Mouse (Mus musculus) adrenal gland, postnatal 4 days (tissue): ENCODE measurements around the gene Fgfrl1. TPM values are rescaled to one million over a fixed set of nuclear protein-coding genes. Genes with fewer than 3 reads are reported as not detected.
"Not testable (repeated sequence)": the region's sequence is repeated elsewhere in the genome, so short reads cannot be mapped to it uniquely, and the experiment has no call there.

ENCODE experiments used
- DNase-seq, 2 experiments: peaks; one replicate each; pipeline ENCODE4 v3.0.0; 2021 to 2022; ENCODE audit warnings: low spot score in 2 of 2, mixed read lengths in 2 of 2
- total RNA-seq, 2 experiments: library from RNA; stranded (reverse); gene quantifications; 2 replicates each; pipeline ENCODE4 v1.2.3; 2021

Gene Fgfrl1
- total RNA-seq, 2 experiments from 2014 or later = 42.7 to 49.6 TPM

DNA sequence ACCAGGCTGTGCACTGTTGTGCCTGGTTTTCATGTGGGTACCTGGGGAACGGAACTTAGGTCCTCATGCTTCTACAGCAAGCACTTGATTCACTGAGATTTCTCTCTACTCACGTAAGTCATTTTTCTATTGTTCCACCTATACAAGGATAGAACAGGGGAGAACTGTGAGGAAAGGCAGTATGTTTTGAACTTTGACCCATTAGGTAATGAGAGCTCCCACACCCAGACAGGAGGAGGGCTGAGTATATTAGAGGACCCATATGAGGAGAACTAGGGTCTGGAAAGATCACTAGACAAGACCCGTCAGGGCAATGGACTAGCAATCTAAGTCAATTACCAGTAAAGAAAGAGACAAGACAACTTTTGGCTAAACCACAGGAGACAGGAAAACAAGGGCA lies 52.4 kb downstream of the Fgfrl1 start:
- no peak for DNase-seq

DNA sequence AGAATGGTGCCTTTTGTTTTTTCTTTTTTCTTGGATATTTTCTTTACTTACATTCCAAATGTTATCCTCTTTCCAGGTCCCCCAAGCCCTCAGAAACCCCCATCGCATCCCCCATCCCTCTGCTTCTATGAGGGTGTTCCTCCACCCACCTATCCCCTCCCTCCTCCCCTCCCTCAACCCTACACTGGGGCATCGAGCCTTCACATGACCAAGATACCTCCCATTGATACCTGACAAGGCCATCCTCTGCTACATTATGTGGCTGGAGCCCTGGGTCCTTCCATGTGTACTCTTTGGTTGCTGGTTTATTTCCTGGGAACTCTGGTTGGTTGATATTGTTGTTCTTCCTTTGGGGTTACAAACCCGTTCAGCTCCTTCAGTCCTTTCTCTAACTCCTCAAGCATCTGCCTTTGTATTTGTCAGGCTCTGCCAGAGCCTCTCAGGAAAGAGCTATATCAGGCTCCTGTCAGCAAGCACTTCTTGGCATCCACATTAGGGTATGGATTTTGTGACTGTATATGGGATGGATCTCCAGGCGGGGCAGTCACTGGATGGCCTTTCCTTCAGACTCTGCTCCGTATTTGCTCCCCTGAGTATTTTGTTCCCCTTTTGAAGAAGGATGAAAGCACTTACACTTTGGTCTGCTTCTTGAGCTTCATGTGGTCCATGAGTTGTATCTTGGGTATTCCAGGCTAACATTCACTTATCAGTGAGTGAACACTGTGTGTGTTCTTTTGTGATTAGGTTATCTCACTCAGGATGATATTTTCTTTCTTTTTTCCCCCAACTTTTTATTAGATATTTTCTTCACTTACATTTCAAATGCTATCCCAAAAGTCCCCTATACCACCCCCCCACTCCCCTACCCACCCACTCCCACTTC lies 58.4 kb downstream of the Fgfrl1 start:
- no peak for DNase-seq

GRCm38 (mm10) chr5:108751258-108751657 lies 59.1 kb downstream of the Fgfrl1 start:
- DNase-seq = not testable (repeated sequence)

Other genes starting within 250 kb of the Fgfrl1 start
- 1 to 10 TPM; 2.3 to 2.4 TPM for gene Mfsd7a, start 243.5 kb upstream of the Fgfrl1 start, total RNA-seq
- 10 to 100 TPM; 57.1 to 57.6 TPM for gene Pcgf3, start 231.2 kb upstream of the Fgfrl1 start, total RNA-seq
- gene Cplx1, start 142.4 kb upstream of the Fgfrl1 start, total RNA-seq = 10 to 100 TPM in 1 of 2 experiments, 1 to 10 TPM in 1; 8.7 to 13.1 TPM
- 10 to 100 TPM; 88.6 to 95.3 TPM for gene Gak, start 62.6 kb upstream of the Fgfrl1 start, total RNA-seq
- 10 to 100 TPM; 28.0 to 30.1 TPM for gene Tmem175, start 62.6 kb upstream of the Fgfrl1 start, total RNA-seq
- 10 to 100 TPM; 17.7 to 17.8 TPM for gene Idua, start 32.1 kb upstream of the Fgfrl1 start, total RNA-seq
- gene Dgkq, start 22.7 kb upstream of the Fgfrl1 start, total RNA-seq = 10 to 100 TPM; 26.2 to 29.4 TPM
- gene Slc26a1, start 16.8 kb upstream of the Fgfrl1 start, total RNA-seq = 1 to 10 TPM; 3.2 to 8.1 TPM
- not detected for gene Rnf212, start 82.6 kb downstream of the Fgfrl1 start, total RNA-seq
- gene Tmed11, start 103.0 kb downstream of the Fgfrl1 start, total RNA-seq = 1 to 10 TPM in 1 of 2 experiments, not detected in 1; 4.0 TPM
- gene Vmn2r8, start 116.5 kb downstream of the Fgfrl1 start, total RNA-seq = not detected
- gene Vmn2r9, start 160.2 kb downstream of the Fgfrl1 start, total RNA-seq = not detected